Mouse (Mus musculus) layer of hippocampus, adult 8-10 months (tissue): Measurements from ENCODE around the gene Hnrnpa2b1. TPM values are rescaled to one million over a fixed set of nuclear protein-coding genes. Genes with fewer than 3 reads are reported as not detected.
"Not testable (repeated sequence)": the region's sequence is repeated elsewhere in the genome, so short reads cannot be mapped to it uniquely, and the experiment has no call there.

ENCODE experiments used
- DNase-seq, 2 experiments: peaks; one replicate each; pipeline ENCODE4 v3.0.0; 2022; ENCODE audit warnings: low spot score in 2 of 2
- total RNA-seq, 4 experiments: library from RNA; stranded (reverse); gene quantifications; 2 replicates each; pipeline ENCODE4 v1.2.4; 2022

The Hnrnpa2b1 gene
- 100 to 1,000 TPM; 429 to 500 (median 469) TPM for total RNA-seq

DNA sequence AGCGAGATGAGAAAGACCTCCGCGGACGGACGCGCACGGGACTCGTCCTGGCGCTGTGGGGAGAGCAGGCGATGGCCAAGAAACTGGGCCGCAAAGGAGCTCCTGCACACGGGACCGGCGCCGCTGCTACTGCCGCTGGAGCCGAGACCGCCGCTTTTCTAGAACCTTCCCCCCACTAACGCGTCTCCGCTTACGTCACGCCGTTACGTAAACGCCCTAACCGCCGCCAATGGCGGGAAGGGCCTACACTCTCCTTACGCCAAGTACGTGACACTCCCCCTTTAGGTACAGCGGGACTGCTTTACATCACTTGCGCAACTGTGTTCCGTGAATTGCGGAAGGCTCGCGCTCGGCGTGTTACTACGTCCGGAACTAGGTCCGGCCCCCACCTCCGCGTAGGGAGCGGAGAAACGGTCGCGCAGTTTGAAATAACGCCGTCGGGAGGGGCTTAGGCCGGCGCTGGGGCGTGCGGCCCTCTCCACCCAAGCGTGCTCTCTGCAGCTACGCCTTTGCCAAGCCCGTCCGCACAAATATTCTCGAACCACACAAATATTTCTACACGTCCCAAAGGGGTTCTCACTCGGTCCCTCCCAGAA is at the start of gene Hnrnpa2b1:
Hnrnpa2b1 (minus strand) TSS at position 180 of the 596 bp plus-strand sequence.
- DNase-seq, result peak; percentile 97 to 99

GRCm38 (mm10) chr6:51514860-51515259 is 45.2 kb upstream of the Hnrnpa2b1 start:
- DNase-seq, result no peak

GRCm38 (mm10) chr6:51513745-51514144 is 44.1 kb upstream of the Hnrnpa2b1 start:
- DNase-seq, result no peak

DNA sequence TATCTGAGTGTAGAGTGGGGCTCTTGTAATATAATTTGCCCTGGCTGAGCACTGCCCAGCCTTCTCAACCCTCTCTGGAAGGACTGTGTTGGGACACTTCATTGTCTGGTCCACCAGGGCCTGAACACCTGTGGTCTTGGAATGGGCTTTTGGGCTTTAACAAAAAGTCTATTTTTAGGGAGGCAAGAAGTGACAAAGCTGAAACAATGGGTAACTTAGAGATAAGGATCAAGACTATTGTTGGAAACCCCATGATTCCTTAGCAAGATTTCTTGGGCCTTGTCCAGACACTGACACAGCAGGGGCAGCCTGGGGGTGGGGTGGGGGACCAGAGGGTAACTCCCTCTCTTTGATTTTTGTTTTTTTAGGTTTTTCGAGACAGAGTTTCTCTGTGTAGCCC is 41.3 kb upstream of the Hnrnpa2b1 start:
- DNase-seq, result no peak

- peak in 1 of 2 experiments; percentile 10 for DNase-seq
Measured at GRCm38 (mm10) chr6:51510094-51510493, 40.4 kb upstream of the Hnrnpa2b1 start.

DNA sequence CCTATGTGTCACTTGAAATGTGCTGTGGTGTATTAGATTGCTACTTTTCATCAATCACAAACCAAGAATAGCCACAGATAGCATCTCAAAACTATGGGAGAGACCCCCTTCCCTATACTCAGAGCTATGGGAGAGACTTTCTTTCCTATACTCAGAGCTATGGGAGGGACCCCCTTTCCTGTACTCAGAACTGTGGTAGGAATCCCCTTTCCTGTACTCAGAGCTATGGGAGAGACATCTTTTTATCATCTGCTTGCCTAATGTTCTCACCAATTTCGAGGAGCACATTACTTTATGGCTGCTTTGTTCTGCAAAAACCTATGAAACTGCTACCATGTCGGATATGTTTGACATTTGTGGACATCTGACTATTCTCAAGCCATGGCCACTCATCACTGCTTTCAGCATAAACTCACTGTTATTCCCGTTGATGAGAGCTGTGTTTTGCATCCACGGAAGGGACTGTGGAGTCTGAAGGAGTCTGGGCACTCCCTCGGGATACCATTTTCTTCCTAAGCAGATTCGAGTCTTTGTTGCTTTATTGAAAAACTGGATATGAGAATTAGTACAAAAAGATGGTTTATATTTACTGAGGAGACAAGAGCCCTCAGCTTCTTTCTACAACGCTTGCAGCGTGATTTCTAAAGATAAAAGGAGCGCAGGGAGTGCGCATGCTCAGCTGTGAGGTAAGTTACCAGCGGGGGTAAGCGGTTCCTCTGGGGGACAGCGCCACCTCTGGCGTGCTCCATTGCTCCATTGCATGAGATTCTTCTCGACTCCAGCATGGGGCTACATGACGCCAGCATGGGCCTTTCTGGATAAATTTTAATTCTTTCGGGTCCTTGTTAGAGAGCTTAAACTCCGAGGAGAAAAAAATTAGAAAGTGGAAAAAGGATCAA is 39.3 kb upstream of the Hnrnpa2b1 start:
- DNase-seq, result peak; percentile 51 to 71

DNA sequence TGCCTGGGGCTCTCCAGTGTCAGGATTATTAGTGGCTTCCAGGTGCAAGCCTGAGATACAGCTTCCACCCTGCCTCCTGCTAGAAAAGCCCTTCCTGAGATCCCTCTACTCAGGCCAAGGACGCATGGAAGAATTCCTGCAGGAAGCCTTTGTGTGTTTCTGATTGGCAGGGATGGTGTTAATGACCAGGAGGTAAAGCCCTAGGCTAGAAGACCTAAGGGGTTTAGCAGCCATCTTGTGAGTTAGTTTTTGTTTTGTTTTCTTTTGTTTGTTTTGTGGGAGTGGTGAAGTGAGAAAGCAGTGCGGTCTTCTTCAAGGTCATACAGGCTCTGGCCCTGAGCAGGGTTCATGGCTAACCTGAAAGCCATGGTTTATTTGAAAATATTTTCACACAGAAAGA is 37.9 kb upstream of the Hnrnpa2b1 start:
- DNase-seq, result no peak

DNA sequence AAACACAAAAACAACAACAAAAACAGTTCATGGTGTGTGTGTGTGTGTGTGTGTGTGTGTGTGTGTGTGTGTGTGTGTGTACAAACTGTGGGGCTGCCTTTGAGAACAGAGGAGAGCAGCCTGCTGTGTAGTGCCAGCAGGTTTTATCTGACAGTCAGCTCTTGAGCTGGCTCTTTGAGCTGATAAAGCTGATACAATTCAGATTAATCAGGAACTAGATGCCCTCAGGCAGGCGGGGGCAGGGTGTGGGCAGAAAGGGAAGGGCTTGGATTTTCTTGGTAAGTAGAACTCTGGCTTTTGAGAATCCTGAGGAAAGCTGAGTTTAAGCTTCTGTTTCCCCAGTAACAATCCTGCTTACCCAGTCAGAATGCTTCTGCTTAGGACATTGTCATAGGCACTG is 36.0 kb upstream of the Hnrnpa2b1 start:
- no peak for DNase-seq

DNA sequence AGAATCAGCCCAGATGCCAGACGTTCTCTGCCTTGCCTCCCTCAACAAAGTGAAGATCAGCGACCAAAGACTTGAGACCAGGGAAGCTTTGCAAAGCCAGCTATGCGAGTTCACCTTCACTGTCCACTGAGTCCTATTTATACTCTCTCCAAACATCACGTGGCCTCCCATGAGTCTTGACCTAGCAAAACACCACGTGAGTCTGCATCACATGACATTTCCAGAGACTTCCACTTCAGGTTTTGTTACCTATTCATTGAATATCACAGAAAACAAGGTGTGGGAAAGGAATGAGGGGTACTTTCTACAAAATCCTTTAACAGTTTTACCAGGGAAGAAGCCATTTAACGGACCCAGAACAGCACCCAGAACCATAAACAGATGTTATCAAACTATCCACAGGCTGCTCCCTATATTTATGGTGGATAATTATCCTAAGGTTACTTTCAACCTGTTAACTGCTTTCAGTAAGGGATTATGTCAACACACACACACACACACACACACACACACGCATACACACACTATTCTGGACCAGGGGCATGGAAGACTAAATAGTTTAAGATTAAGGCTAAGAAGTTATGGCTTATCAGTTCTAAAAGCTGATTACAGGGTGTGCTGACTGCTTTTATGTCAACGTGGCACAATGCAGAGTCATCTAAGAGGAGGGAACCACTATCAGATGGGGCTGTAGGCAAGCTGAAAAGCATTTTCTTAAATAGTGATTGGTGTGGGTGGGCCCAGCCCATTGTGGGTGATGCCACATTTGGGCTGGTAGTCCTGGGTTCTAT is 27.8 kb upstream of the Hnrnpa2b1 start:
- no peak for DNase-seq

DNA sequence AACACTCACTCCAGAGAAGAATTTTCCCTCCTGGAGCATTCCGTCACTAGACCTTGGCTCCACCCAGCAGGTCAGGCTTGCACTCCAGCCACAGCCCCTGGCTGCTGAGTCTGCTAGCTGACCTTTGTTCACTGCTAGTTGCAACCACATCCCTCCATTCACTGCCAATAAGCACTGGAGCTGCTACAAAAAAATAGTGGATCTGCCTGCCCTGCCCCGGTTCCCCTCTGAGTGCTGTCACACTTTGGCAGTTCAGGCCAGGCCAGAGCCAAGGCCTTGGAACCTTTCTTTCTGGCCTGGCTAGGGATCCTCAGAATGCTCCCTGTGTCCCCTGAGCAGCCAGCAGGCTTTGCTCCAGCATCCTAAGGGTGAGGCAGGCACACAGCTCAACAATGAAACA is 20.1 kb upstream of the Hnrnpa2b1 start:
- DNase-seq, result no peak

GRCm38 (mm10) chr6:51486731-51487130 is 17.0 kb upstream of the Hnrnpa2b1 start:
- DNase-seq, result no peak

DNA sequence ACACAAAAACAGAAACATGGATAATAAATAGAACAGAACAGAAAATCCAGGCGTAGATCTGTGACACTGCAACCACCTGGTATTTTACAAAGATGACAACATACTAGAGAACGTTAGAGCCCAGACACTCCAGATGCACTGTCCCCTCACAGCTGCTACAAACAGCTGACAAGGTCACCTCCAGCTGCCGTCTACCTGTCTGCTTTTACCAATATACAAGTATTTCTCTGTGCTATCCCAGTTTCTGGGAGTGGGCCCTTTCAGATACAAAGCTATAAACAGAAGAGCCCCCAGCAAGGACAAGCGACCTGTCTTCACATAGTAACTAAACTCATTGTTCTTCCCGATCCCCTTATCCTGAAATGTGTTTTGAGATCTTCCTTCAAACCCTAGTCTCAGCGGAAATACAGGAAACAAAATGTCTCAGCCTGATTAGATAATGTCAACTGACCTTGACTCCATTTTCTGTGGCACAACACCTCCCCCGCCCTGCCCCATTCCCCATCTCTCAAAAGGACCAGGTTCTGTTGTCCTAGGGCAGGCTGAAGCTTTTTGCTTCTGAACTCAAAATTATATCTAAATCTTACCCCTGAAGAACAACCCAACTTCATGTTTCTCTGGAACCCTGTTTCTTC is 16.5 kb upstream of the Hnrnpa2b1 start:
- no peak for DNase-seq

GRCm38 (mm10) chr6:51485646-51486045 is 16.0 kb upstream of the Hnrnpa2b1 start:
- no peak for DNase-seq

GRCm38 (mm10) chr6:51484556-51484955 is 14.9 kb upstream of the Hnrnpa2b1 start:
- not testable (repeated sequence) for DNase-seq

- DNase-seq, result no peak
Measured at GRCm38 (mm10) chr6:51483861-51484260, 14.2 kb upstream of the Hnrnpa2b1 start.

DNA sequence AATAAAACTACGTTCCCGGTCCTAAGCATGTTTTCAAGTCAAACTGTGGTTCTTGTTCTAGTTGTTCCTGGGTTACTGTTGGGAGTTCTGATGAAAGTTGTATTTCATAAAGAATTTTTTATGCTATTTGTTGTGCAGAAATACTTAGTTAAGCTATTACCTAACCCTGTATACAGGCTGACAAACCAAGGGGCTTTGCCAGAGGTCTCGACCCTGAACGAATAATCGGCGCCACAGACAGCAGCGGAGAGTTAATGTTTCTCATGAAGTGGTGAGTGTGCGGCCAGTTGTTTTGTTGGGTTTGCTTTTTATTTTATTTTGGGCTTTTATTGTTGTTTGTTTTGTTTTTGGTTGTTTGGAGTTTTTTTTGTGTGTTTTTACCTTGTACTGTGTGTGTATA is 11.9 kb upstream of the Hnrnpa2b1 start:
- no peak for DNase-seq

GRCm38 (mm10) chr6:51479136-51479731 is 9.5 kb upstream of the Hnrnpa2b1 start:
- DNase-seq, result no peak

- no peak for DNase-seq
Measured at GRCm38 (mm10) chr6:51472213-51472612, 2.5 kb upstream of the Hnrnpa2b1 start.

GRCm38 (mm10) chr6:51471782-51472181 is 2.1 kb upstream of the Hnrnpa2b1 start:
- no peak for DNase-seq

GRCm38 (mm10) chr6:51471179-51471505 is 1.4 kb upstream of the Hnrnpa2b1 start:
- DNase-seq, result no peak
